Mouse (Mus musculus): Measurements from ENCODE around the gene Hipk4. TPM values are rescaled to one million over a fixed set of nuclear protein-coding genes. Genes with fewer than 3 reads are reported as not detected.

Gene Hipk4
- polyA plus RNA-seq, 1 experiment from 2014 or later, result 0.52 TPM

DNA sequence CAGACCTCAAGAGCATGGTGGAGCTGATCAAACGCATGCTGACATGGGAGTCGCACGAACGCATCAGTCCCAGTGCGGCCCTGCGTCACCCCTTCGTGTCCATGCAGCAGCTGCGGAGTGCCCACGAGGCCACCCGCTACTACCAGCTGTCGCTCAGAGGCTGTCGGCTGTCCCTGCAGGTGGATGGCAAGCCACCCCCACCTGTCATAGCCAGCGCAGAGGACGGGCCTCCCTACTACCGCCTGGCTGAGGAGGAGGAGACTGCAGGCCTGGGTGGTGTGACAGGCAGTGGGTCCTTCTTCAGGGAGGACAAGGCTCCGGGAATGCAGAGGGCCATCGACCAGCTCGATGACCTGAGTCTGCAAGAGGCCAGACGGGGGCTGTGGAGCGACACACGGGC is 6.0 kb downstream of the Hipk4 start:
- H3K27ac ChIP-seq, result no peak overlapping the region
- H3K9me3 ChIP-seq, result no peaks in the 10 kb centered on the region
- H3K9ac ChIP-seq (replicated peaks), result no peak overlapping the region; the same call in 1 of the 2 replicates
- ATAC-seq, result no peak
- 82% methylated on average over 21 of the region's 21 CpGs for WGBS
- no peak overlapping the region for H3K4me2 ChIP-seq (replicated peaks)
- no peaks in the 10 kb centered on the region for H3K4me1 ChIP-seq (replicated peaks)
- peaks cover 44% of the 10 kb centered on the region for H3K36me3 ChIP-seq
- H3K4me3 ChIP-seq (replicated peaks), result no peak overlapping the region
- no peaks in the 10 kb centered on the region for H3K27me3 ChIP-seq

DNA sequence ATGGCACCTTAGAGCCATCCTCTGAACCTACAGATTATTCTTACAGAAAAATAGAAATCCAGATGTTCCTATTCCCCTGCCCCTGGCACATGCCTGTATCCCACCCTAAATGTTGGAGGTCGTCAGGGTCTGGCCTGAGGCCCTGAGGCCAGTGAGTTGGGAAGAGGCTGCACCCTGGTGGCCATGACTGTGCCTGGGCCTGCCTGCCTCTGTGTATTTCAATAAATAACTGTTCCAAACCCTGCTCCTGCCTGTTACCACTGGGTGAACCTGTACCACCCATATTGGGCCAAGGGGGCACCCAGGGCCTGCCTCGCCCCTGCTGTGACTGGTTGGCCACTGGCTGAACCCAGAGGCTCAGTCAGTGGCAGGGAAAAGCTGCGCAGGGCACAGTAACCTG is 7.9 kb downstream of the Hipk4 start:
- Histone ChIP-seq H3K27me3 (no peaks in the 10 kb centered on the region), H3K9me3 (no peaks in the 10 kb centered on the region), H3K4me1 (replicated peaks) (no peaks in the 10 kb centered on the region), H3K36me3 (peaks cover 63% of the 10 kb centered on the region), H3K4me3 (replicated peaks) (no peak overlapping the region), H3K27ac (no peak overlapping the region), H3K4me2 (replicated peaks) (no peak overlapping the region), H3K9ac (replicated peaks) (no peak overlapping the region)
- 84% methylated on average over 3 of the region's 3 CpGs for WGBS
- ATAC-seq, result no peak

DNA sequence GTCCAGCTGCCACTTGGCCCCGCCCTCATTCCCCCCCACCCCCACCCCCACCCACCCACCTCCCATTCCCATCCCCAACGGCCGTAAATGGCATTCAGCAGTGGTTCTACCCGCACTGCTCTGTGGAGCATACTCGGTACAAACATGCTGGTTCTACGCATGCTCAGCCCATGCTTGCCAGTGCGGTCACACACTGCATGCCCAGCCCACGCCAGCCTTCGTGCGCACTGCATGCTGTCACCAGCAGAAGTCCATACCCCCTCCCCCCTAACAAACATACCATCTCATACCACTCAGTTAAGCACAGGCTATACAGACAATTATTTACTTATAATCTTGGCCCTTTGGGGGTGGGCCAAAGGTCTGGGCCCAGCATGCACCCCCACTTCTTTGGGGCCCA is 8.6 kb downstream of the Hipk4 start:
- ATAC-seq, result no peak
- peaks cover 70% of the 10 kb centered on the region for H3K36me3 ChIP-seq

DNA sequence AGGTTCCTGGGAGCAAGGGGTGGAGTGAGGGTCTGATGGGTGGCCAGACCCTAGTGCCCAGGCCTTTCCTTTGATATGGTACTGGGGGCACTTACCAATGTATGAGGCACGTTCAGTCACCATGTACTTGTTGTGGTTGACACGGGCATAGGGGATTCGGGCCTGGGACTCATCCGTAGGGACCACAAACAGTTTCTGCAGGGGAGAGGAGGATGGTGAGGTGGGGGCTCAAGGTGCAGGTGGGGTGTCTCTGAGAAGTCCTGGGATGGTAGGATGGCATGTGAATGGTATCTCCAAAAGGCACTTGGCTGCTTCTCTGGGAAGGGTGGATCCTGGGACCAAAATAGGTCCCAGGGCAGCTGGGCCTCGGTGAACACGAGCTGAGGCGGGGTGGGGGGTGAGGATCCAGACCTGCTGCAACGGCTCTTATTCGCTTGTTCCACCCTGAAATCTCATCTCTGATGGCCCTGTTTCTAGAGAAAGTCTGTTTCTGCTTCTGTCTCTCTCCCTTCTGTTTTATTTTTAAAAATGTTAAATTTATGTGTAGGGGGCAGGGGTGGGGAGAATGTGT is 9.5 kb downstream of the Hipk4 start:
- WGBS, result 95% methylated on average over 9 of the region's 9 CpGs

More for the DNA sequence above, 8.6 kb downstream of the Hipk4 start:
- 84% methylated on average over 10 of the region's 10 CpGs for WGBS
- Histone ChIP-seq H3K9ac (replicated peaks) (no peak overlapping the region), H3K27ac (no peak overlapping the region), H3K9me3 (no peaks in the 10 kb centered on the region), H3K4me2 (replicated peaks) (no peak overlapping the region), H3K4me1 (replicated peaks) (no peaks in the 10 kb centered on the region), H3K27me3 (no peaks in the 10 kb centered on the region), H3K4me3 (replicated peaks) (no peak overlapping the region)

DNA sequence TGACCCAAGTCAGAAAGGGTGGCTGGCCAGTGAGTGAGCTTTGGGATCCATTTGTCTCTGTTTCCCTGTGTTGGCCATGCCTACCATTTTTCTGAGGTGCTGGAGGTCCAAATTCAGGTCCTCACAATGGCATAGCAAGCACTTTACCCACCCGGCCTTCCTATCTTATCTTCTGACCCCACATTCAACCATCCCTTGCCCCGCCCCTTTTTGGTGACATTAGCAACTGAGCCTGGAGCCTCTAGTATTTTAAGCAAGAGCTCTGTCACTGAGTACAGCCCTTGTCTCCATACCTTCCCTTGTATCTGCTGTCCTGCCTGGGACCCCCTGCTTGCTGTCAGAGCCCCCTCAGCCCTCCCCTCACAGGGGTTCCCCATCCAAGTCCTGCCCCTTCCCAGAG is 12.3 kb downstream of the Hipk4 start:
- no peak overlapping the region for H3K4me2 ChIP-seq (replicated peaks)
- no peak overlapping the region for H3K4me3 ChIP-seq (replicated peaks)
- peaks cover 91% of the 10 kb centered on the region for H3K36me3 ChIP-seq
- no peak for ATAC-seq
- WGBS, result 84% methylated on average over 2 of the region's 2 CpGs
- no peaks in the 10 kb centered on the region for H3K27me3 ChIP-seq
- no peaks in the 10 kb centered on the region for H3K9me3 ChIP-seq
- H3K4me1 ChIP-seq (replicated peaks), result no peaks in the 10 kb centered on the region
- no peak overlapping the region for H3K9ac ChIP-seq (replicated peaks)
- H3K27ac ChIP-seq, result no peak overlapping the region

More for the DNA sequence above, 9.5 kb downstream of the Hipk4 start:
- H3K4me1 ChIP-seq (replicated peaks), result no peaks in the 10 kb centered on the region
- ATAC-seq, result no peak
- H3K36me3 ChIP-seq, result peaks cover 79% of the 10 kb centered on the region
- H3K4me3 ChIP-seq (replicated peaks), result no peak overlapping the region
- H3K27ac ChIP-seq, result no peak overlapping the region
- H3K9me3 ChIP-seq, result no peaks in the 10 kb centered on the region
- no peaks in the 10 kb centered on the region for H3K27me3 ChIP-seq
- H3K4me2 ChIP-seq (replicated peaks), result no peak overlapping the region
- H3K9ac ChIP-seq (replicated peaks), result no peak overlapping the region

DNA sequence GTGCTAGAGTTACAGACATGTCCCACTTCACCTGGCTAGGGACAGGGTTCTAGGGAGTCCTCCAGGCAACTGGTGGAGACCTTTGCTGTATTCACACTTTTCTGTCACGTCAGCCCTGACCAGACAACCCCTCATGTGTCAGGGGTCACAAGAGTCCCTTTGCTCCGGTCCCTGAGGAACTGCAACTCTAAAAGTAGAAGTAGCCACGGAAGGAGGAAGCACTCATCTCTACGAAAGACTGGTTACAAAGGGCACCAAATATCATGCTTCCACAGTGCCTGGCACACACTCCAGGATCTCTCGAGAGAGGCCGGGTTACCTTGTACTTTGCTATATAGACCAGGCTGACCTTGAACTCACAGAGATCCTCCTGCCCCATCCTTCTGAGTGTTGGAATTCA is 13.6 kb downstream of the Hipk4 start:
- Histone ChIP-seq H3K4me1 (replicated peaks) (peaks cover 7% of the 10 kb centered on the region), H3K4me3 (replicated peaks) (no peak overlapping the region), H3K4me2 (replicated peaks) (no peak overlapping the region), H3K27me3 (no peaks in the 10 kb centered on the region), H3K27ac (no peak overlapping the region), H3K9me3 (no peaks in the 10 kb centered on the region), H3K9ac (replicated peaks) (no peak overlapping the region), H3K36me3 (peaks cover 87% of the 10 kb centered on the region)
- ATAC-seq, result no peak
- 90% methylated on average over 6 of the region's 6 CpGs for WGBS

DNA sequence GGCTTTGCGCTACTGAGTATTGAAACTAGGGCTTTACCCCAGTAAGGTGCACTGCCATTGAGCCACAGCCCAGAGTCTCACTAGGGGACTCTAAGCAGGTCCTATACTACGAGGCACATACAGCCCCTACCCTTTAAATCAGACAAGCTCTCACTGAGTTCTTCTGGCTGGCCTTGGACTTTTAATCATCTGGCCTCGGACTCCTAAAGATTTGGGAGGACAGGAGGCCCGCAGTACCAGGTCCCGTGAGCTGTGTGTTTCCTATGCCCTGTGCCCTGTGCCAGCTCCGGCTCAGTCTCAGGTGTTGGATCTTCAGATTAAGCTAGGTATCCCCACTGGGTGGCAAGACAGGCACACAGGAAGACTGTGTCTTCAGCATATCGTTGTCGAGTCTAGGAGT is 14.9 kb downstream of the Hipk4 start:
- H3K27ac ChIP-seq, result no peak overlapping the region
- H3K9ac ChIP-seq (replicated peaks), result no peak overlapping the region
- peaks cover 16% of the 10 kb centered on the region for H3K4me1 ChIP-seq (replicated peaks)
- H3K4me2 ChIP-seq (replicated peaks), result no peak overlapping the region
- H3K36me3 ChIP-seq, result peaks cover 74% of the 10 kb centered on the region
- H3K9me3 ChIP-seq, result no peaks in the 10 kb centered on the region
- ATAC-seq, result no peak
- H3K27me3 ChIP-seq, result no peaks in the 10 kb centered on the region
- 90% methylated on average over 8 of the region's 8 CpGs for WGBS
- H3K4me3 ChIP-seq (replicated peaks), result no peak overlapping the region

DNA sequence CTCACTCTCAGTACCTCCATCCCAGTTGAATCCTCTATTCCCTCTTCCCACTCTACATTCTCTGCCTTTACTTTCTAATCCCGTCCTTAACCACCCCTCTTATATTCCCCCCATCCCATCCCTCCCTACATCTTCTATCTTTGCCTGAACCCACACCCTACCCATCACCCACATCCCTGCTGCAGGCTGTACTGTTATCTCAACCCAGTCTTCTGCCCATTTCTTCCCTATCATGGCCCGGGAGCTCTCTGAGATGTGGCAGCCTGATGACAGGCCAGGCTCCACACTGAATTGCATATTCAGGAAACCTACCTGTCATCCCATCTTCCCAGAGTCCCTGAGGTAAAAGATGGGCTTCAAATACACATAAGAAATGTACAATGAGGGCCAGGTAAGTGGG is 15.7 kb downstream of the Hipk4 start:
- no peak for ATAC-seq
- Histone ChIP-seq H3K4me2 (replicated peaks) (no peak overlapping the region), H3K27me3 (no peaks in the 10 kb centered on the region), H3K9ac (replicated peaks) (no peak overlapping the region), H3K4me1 (replicated peaks) (peaks cover 18% of the 10 kb centered on the region), H3K4me3 (replicated peaks) (no peak overlapping the region), H3K9me3 (no peaks in the 10 kb centered on the region), H3K27ac (no peak overlapping the region), H3K36me3 (peaks cover 67% of the 10 kb centered on the region)
- WGBS, result 81% methylated on average over 2 of the region's 2 CpGs

DNA sequence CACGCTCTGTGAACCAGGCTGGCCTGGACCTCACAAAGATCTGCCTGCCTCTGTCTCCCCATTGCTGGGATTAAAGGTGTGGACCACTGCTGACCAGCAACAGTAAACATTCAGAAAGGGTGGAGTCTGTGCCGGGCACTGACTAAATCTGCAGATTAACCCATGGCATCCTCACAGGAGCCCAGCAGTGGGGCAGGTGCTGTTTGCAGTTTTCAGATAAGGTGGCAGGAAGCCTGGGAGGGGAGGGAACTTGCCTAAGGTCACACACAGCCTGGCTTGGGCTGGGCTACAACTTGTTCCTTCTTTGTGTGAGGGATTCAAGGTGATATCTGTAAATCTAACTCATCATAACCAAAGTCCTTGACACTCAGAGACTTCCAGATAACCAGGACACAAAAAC is 17.5 kb downstream of the Hipk4 start:
- Histone ChIP-seq H3K36me3 (peaks cover 53% of the 10 kb centered on the region), H3K9me3 (no peaks in the 10 kb centered on the region), H3K27ac (no peak overlapping the region), H3K4me1 (replicated peaks) (peaks cover 18% of the 10 kb centered on the region), H3K27me3 (no peaks in the 10 kb centered on the region), H3K9ac (replicated peaks) (no peak overlapping the region), H3K4me3 (replicated peaks) (no peak overlapping the region), H3K4me2 (replicated peaks) (no peak overlapping the region)
- 75% methylated on average over 2 of the region's 2 CpGs for WGBS
- ATAC-seq, result no peak

DNA sequence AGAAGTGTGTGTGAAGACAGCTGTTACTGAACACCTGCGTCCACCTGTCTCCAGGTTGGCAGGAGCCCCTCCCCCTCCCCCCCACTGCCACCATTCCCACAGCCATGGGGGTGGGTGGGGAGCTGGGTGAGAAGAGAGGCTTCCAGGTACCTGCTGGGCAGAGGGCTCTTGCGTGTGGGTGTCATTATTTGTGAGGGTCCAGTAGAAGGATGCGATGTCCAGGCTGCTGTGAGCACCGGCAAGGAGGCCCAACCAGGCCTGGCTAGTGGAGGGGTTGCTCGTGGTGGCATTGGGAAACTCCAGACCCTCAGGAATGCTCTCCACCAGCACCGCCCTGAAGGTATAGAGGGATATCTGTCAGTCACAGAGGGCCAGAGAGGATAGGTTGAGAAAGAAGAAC is 17.9 kb downstream of the Hipk4 start:
- no peak for ATAC-seq
- no peak overlapping the region for H3K4me3 ChIP-seq (replicated peaks)
- peaks cover 18% of the 10 kb centered on the region for H3K4me1 ChIP-seq (replicated peaks)
- no peaks in the 10 kb centered on the region for H3K9me3 ChIP-seq
- WGBS, result 89% methylated on average over 6 of the region's 6 CpGs
- peaks cover 49% of the 10 kb centered on the region for H3K36me3 ChIP-seq
- H3K4me2 ChIP-seq (replicated peaks), result peak overlapping the region; percentile 74
- 0 out of 2 replicates have a peak overlapping the region, but pooled peaks have one; percentile 36 for H3K9ac ChIP-seq (replicated peaks)
- no peaks in the 10 kb centered on the region for H3K27me3 ChIP-seq
- 0 out of 2 replicates have a peak overlapping the region, but pooled peaks have one; percentile 5 for H3K27ac ChIP-seq

DNA sequence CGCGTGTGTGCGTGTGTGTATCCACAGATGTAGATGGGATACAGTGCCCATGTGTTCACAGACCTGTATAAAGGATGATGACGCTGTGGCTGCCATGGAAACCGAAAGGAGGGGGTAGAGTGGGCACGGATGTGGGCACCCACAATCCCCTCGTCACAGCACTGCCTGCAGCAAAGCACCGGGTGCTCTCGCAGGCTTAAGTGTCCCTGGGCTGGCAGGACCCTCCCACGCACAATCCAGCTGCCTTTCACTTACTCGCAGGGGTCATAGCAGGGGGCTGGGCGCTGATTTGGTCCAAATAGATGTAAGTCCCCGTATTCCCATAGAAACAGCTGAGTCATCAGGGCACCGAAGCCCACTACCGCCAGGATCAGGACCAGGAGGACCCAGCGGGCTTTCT is 18.4 kb downstream of the Hipk4 start:
- WGBS, result 72% methylated on average over 16 of the region's 16 CpGs
- Histone ChIP-seq H3K9me3 (no peaks in the 10 kb centered on the region), H3K36me3 (peaks cover 44% of the 10 kb centered on the region), H3K4me2 (replicated peaks) (peak overlapping the region; percentile 74), H3K9ac (replicated peaks) (peak overlapping the region; percentile 36; the same call in 1 of the 2 replicates), H3K27me3 (no peaks in the 10 kb centered on the region), H3K27ac (0 out of 2 replicates have a peak overlapping the region, but pooled peaks have one; percentile 5), H3K4me1 (replicated peaks) (peaks cover 18% of the 10 kb centered on the region), H3K4me3 (replicated peaks) (peak overlapping the region; percentile 55)
- peak; percentile 51 for ATAC-seq

DNA sequence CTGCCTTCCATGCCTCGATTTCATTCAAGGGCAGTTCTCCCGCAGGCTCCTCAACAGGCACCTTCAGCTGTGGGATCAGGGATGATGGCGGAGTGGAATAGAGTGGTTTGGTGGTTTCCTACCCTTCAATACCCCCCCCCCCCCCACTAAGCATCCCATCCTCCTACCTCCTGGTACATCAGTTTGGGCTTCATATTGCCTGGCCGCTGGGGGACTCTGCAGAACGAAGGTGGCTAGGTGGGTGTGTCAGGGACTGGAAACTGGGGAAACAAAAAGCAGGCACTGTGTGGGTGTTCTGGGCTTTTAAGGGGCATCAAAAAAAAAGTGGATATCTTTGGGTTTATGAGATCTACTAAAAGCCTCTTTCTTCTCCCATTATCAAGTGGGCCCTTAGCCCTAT is 18.9 kb downstream of the Hipk4 start:
- 0 out of 2 replicates have a peak, but pooled peaks have one; percentile 2 for ATAC-seq
- Histone ChIP-seq H3K27ac (no peak overlapping the region), H3K27me3 (no peaks in the 10 kb centered on the region), H3K4me1 (replicated peaks) (peaks cover 18% of the 10 kb centered on the region), H3K9me3 (no peaks in the 10 kb centered on the region), H3K9ac (replicated peaks) (peak overlapping the region; percentile 76), H3K4me2 (replicated peaks) (peak overlapping the region; percentile 74), H3K4me3 (replicated peaks) (peak overlapping the region; percentile 55), H3K36me3 (peaks cover 39% of the 10 kb centered on the region)
- 65% methylated on average over 5 of the region's 5 CpGs for WGBS
